Comparison of ENCODE assay signal across 8 mouse cellular contexts in the genomic region with DNA sequence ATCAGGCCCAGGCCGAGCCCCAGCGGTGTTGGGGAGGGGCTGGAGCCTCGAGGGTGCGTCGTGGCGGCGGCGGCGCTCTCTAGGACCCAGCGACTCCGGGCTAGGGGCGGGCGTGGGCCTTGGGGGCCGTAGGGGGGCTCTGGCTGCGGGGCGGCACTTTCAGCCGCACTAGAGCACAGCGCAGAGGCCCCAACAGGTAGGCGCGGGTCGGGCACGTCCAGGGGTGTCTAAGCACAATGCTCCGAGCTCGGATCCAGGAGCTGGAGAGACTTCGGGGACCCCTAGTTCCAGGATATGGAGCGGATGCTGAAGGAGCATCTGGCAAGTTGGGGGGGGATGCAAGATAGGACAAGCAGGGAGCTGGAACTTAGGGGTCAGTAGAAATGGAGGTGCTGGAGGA. TPM values are rescaled to one million over a fixed set of nuclear protein-coding genes. Genes with fewer than 3 reads are reported as not detected.
DNase-seq lines count a peak whose midpoint lies in the region; ATAC-seq and TF ChIP-seq lines count a peak whose summit lies in the region.
"Had no signal": no experiment of that assay in that cellular context is flagged by ENCODE, and none has a peak within 500 bp of the region (broad histone marks: within the 10 kb centered on the region; RNA-seq: fewer than 3 reads in every experiment).

No protein-coding gene starts in this region.

- H3K36me3 ChIP-seq in E14TG2a.4 (ENCODE audit: insufficient read depth, low read length) (peaks cover 21% of the 10 kb centered on the region), ES-E14 (ENCODE audit: control insufficient read depth, insufficient read depth, low read length, poor library complexity, severe bottlenecking) (peaks cover 19% of the 10 kb centered on the region)
- H3K36me3 ChIP-seq in heart, embryonic 12.5 days, result peaks cover 51% of the 10 kb centered on the region
- peaks cover 52% of the 10 kb centered on the region for H3K36me3 ChIP-seq in limb, embryonic 15.5 days
- peaks cover 25% of the 10 kb centered on the region for H3K36me3 ChIP-seq in neural tube, embryonic 11.5 days (ENCODE audit: control insufficient read depth, insufficient read depth, low read length)

- peak overlapping the region; percentile 72 for H3K4me2 ChIP-seq in heart, embryonic 12.5 days
- peak overlapping the region; percentile 60 for H3K4me2 ChIP-seq in limb, embryonic 15.5 days
- peak overlapping the region; percentile 59 for H3K4me2 ChIP-seq in neural tube, embryonic 11.5 days (ENCODE audit: low read depth)

- H3K27ac ChIP-seq in ES-E14 (ENCODE audit: insufficient read depth, low read depth, low read length, poor library complexity, severe bottlenecking), result no peak overlapping the region
- peak overlapping the region; percentile 70 for H3K27ac ChIP-seq in heart, embryonic 12.5 days (ENCODE audit: poor library complexity, severe bottlenecking)
- H3K27ac ChIP-seq in limb, embryonic 15.5 days, result peak overlapping the region; percentile 91
- H3K27ac ChIP-seq in neural tube, embryonic 11.5 days (ENCODE audit: low read depth, low read length), result peak overlapping the region; percentile 51

- TF ChIP-seq CTCF in E14TG2a.4 (conservative IDR thresholded peaks at IDR 0.05; ENCODE audit: low read length), result no peak

- no peak overlapping the region for H3K9ac ChIP-seq in ES-E14 (ENCODE audit: insufficient read depth, low read depth, low read length, poor library complexity, severe bottlenecking)
- H3K9ac ChIP-seq in heart, embryonic 12.5 days, result peak overlapping the region; percentile 83
- peak overlapping the region; percentile 84 for H3K9ac ChIP-seq in limb, embryonic 15.5 days
- H3K9ac ChIP-seq in neural tube, embryonic 11.5 days (ENCODE audit: low read length), result peak overlapping the region; percentile 84

- in situ Hi-C loops in ES-E14 (cut with MboI; ENCODE audit: low sequenced_read_pairs in 2 of 2, unreplicated experiment in 2 of 2), result no loop called here

- ATAC-seq in heart, embryonic 12.5 days (ENCODE audit: insufficient number of reproducible peaks, low FRiP score), result peak; percentile 68
- ATAC-seq in limb, embryonic 15.5 days (ENCODE audit: insufficient number of reproducible peaks, low FRiP score, low TSS enrichment, low read depth), result peak; percentile 80
- peak; percentile 75 for ATAC-seq in neural tube, embryonic 11.5 days (ENCODE audit: insufficient read depth, low FRiP score, low TSS enrichment)

- under 1% methylated on average over 26 of the region's 26 CpGs for WGBS in heart, embryonic 12.5 days
- WGBS in limb, embryonic 15.5 days, result under 1% methylated on average over 26 of the region's 26 CpGs
- under 1% methylated on average over 26 of the region's 26 CpGs for WGBS in neural tube, embryonic 11.5 days

- H3K27me3 ChIP-seq in E14TG2a.4 (ENCODE audit: insufficient read depth, low read length), result peaks cover 16% of the 10 kb centered on the region
- H3K27me3 ChIP-seq in heart, embryonic 12.5 days (replicated peaks), result no peaks in the 10 kb centered on the region
- no peaks in the 10 kb centered on the region for H3K27me3 ChIP-seq in limb, embryonic 15.5 days
- H3K27me3 ChIP-seq in neural tube, embryonic 11.5 days (ENCODE audit: control insufficient read depth, insufficient read depth, low read length), result no peaks in the 10 kb centered on the region

- H3K9me3 ChIP-seq in E14TG2a.4 (ENCODE audit: low read length) (peaks cover 25% of the 10 kb centered on the region), ES-E14 (ENCODE audit: control insufficient read depth, insufficient read depth, low read depth, low read length) (no peaks in the 10 kb centered on the region)
- H3K9me3 ChIP-seq in heart, embryonic 12.5 days (replicated peaks), result peaks cover 5% of the 10 kb centered on the region; the same call in 1 of the 2 replicates
- H3K9me3 ChIP-seq in limb, embryonic 15.5 days, result no peaks in the 10 kb centered on the region
- no peaks in the 10 kb centered on the region for H3K9me3 ChIP-seq in neural tube, embryonic 11.5 days (ENCODE audit: control insufficient read depth, low read length)

- H3K4me1 ChIP-seq in E14TG2a.4 (replicated peaks; ENCODE audit: low read depth, low read length) (peaks cover 49% of the 10 kb centered on the region), ES-E14 (ENCODE audit: control insufficient read depth in 2 of 2, insufficient read depth in 2 of 2, low read length in 2 of 2, poor library complexity in 1 of 2) (no peaks in the 10 kb centered on the region)
- peaks cover 29% of the 10 kb centered on the region for H3K4me1 ChIP-seq in heart, embryonic 12.5 days (replicated peaks)
- peaks cover 52% of the 10 kb centered on the region for H3K4me1 ChIP-seq in limb, embryonic 15.5 days
- H3K4me1 ChIP-seq in neural tube, embryonic 11.5 days (ENCODE audit: control insufficient read depth, insufficient read depth, low read length), result peaks cover 20% of the 10 kb centered on the region

- no peak for DNase-seq in ES-E14 (ENCODE audit: low read depth, low spot score)
- peak; percentile 82 for DNase-seq in neural tube, embryonic 11.5 days (ENCODE audit: low spot score)
- no peak for DNase-seq in adrenal gland, adult 8-10 months
- no peak for DNase-seq in spleen, adult 18-20 months

- H3K4me3 ChIP-seq in E14TG2a.4 (replicated peaks; ENCODE audit: low read length) (peak overlapping the region; percentile 39), ES-E14 (ENCODE audit: insufficient read depth in 1 of 2, low read depth in 1 of 2, low read length in 2 of 2, poor library complexity in 1 of 2, severe bottlenecking in 1 of 2) (peak overlapping the region; percentile 26 to 39; a peak in 2 of 4 replicates)
- peak overlapping the region; percentile 62 for H3K4me3 ChIP-seq in heart, embryonic 12.5 days
- peak overlapping the region; percentile 71 for H3K4me3 ChIP-seq in limb, embryonic 15.5 days
- peak overlapping the region; percentile 56 for H3K4me3 ChIP-seq in neural tube, embryonic 11.5 days (ENCODE audit: low read depth, low read length)
- H3K4me3 ChIP-seq: myocyte had no signal

TF ChIP-seq in ES-E14, 5 proteins besides CTCF, POLR2A, EP300 and RAD21:
- TF ChIP-seq ZNF384 (IDR thresholded peaks at IDR 0.05; ENCODE audit: low read depth, low read length) (no peak), CHD2 (IDR thresholded peaks at IDR 0.05; ENCODE audit: low read depth, low read length) (no peak), MAFK (IDR thresholded peaks at IDR 0.05; ENCODE audit: insufficient read depth, low read depth, low read length) (no peak), ZC3H11A (IDR thresholded peaks at IDR 0.05; ENCODE audit: borderline replicate concordance, low read depth, low read length) (no peak), HCFC1 (IDR thresholded peaks at IDR 0.05; ENCODE audit: borderline replicate concordance, insufficient read depth, low read length) (no peak)
TF ChIP-seq in ES-E14: peak in this region for 0.

RNA-seq across cellular contexts. Expression of a gene that starts 0.3 kb away (rescaled TPM):
- total RNA-seq in ES-E14 (2012; rRNA removed), result 1.4 and 1.5 TPM in 2 replicates
- polyA plus RNA-seq in heart, embryonic 12.5 days (2016; fragmentation: Nextera tagmentation; extraction: Ambion mirVana), result 245 and 246 TPM in 2 replicates
- polyA plus RNA-seq in limb, embryonic 15.5 days (2015; fragmentation: Nextera tagmentation; extraction: Ambion mirVana), result 958 and 1,066 TPM in 2 replicates
- polyA plus RNA-seq in neural tube, embryonic 11.5 days (2014; fragmentation: Nextera tagmentation; extraction: Ambion mirVana), result 279 and 295 TPM in 2 replicates
- total RNA-seq in adrenal gland, adult 8-10 months (2022), result 10 to 100 TPM in 2 of 4 experiments, 1 to 10 TPM in 2; 9.1 to 12.3 (median 10.3) TPM

RNA-seq across cellular contexts. Expression of a gene that starts 23.9 kb away (rescaled TPM):
- total RNA-seq in ES-E14 (2012; rRNA removed), result 31.1 and 48.9 TPM in 2 replicates
- polyA plus RNA-seq in heart, embryonic 12.5 days (2016; fragmentation: Nextera tagmentation; extraction: Ambion mirVana), result 33.1 and 35.6 TPM in 2 replicates
- 37.3 and 41.0 TPM in 2 replicates for polyA plus RNA-seq in limb, embryonic 15.5 days (2015; fragmentation: Nextera tagmentation; extraction: Ambion mirVana)
- polyA plus RNA-seq in neural tube, embryonic 11.5 days (2014; fragmentation: Nextera tagmentation; extraction: Ambion mirVana), result 58.7 and 59.7 TPM in 2 replicates
- 10 to 100 TPM; 40.4 to 56.6 (median 46.2) TPM for total RNA-seq in adrenal gland, adult 8-10 months (2022)

RNA-seq across cellular contexts. Expression of a gene that starts 49.5 kb away (rescaled TPM):
- total RNA-seq in ES-E14 (2012; rRNA removed), result 133 and 135 TPM in 2 replicates
- polyA plus RNA-seq in heart, embryonic 12.5 days (2016; fragmentation: Nextera tagmentation; extraction: Ambion mirVana), result 746 and 756 TPM in 2 replicates
- 333 and 348 TPM in 2 replicates for polyA plus RNA-seq in limb, embryonic 15.5 days (2015; fragmentation: Nextera tagmentation; extraction: Ambion mirVana)
- polyA plus RNA-seq in neural tube, embryonic 11.5 days (2014; fragmentation: Nextera tagmentation; extraction: Ambion mirVana), result 408 and 418 TPM in 2 replicates
- total RNA-seq in adrenal gland, adult 8-10 months (2022), result 100 to 1,000 TPM; 248 to 401 (median 344) TPM

RNA-seq across cellular contexts. Expression of a gene that starts 49.8 kb away (rescaled TPM):
- 15.2 and 33.2 TPM in 2 replicates for total RNA-seq in ES-E14 (2012; rRNA removed)
- polyA plus RNA-seq in heart, embryonic 12.5 days (2016; fragmentation: Nextera tagmentation; extraction: Ambion mirVana), result 6.3 and 6.7 TPM in 2 replicates
- 4.0 and 5.8 TPM in 2 replicates for polyA plus RNA-seq in limb, embryonic 15.5 days (2015; fragmentation: Nextera tagmentation; extraction: Ambion mirVana)
- 7.9 and 10.3 TPM in 2 replicates for polyA plus RNA-seq in neural tube, embryonic 11.5 days (2014; fragmentation: Nextera tagmentation; extraction: Ambion mirVana)
- total RNA-seq in adrenal gland, adult 8-10 months (2022), result 10 to 100 TPM in 3 of 4 experiments, 1 to 10 TPM in 1; 8.4 to 22.2 (median 13.2) TPM
